Mouse (Mus musculus): Measurements from ENCODE around the gene Amot.

DNA sequence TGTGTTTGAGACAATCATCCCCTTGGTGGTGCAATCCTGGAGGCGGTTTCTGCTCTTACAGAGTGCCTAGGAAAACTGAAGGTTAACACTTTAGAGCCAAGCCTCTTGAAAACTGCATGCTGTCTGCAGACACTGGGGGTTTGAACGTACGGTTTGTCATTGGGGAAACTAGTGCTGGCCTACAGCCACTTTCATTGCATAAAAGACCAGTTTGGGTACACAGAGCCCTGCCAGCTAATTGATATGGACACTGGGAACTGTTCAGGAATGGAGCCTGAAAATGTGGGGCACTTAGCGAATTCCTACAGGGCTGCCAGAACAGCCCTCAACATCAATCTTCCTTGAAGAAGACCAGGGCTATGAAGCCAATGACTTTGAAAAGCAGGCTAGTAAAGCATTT lies 50.2 kb downstream of the Amot start:
- TF ChIP-seq CTCF (IDR thresholded peaks at IDR 0.05; ENCODE audit: low read depth) (no peak), EP300 (optimal IDR thresholded peaks at IDR 0.05) (no peak)
